Mouse (Mus musculus) liver, embryonic 14.5 days (tissue): ENCODE measurements around the gene Pde4d.

Source experiments
- CTCF ChIP-seq: IDR thresholded peaks from 2 replicates; pipeline ENCODE4 v1.5.1; 2016; ENCODE audit warnings: antibody characterized with exemption, low read depth, control low read depth
- EP300 ChIP-seq: IDR thresholded peaks from 2 replicates; pipeline ENCODE4 v1.6.1; 2016; ENCODE audit warnings: antibody characterized with exemption, low read depth

DNA sequence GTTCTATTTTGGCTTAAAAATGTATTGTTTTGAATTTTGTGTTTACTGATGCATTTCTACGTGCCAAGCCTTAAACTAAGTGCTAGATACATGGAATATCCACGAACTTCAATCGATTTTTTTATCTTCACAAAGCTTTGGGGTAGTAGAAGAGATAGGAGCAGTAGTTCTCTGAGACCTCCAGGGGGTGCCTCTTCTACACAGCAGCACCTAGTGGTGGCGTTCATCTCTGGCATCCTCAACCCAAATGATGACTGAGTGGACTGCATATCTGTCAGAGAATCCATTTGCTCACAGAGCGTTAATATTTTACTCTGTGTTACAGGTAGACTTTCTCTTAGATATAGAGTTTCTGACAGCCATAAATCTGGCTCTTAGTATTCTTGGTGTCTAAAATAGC, 272.5 kb downstream of the Pde4d start:
- TF ChIP-seq EP300 (no peak), CTCF (0 out of 2 replicates have a peak, but pooled peaks have one; percentile 30)
